Mouse (Mus musculus): ENCODE data around the gene Hagh. TPM values are rescaled to one million over a fixed set of nuclear protein-coding genes. Genes with fewer than 3 reads are reported as not detected.

Hagh gene
- polyA plus RNA-seq, 1 experiment from 2014 or later = 49.7 TPM

- no peak overlapping the region; the same call in 1 of the 2 replicates for H3K9ac ChIP-seq (replicated peaks)
- no peaks in the 10 kb centered on the region for H3K27me3 ChIP-seq
- H3K4me3 ChIP-seq (replicated peaks) = no peak overlapping the region
- no peak overlapping the region for H3K4me2 ChIP-seq (replicated peaks)
- H3K9me3 ChIP-seq = no peaks in the 10 kb centered on the region
- WGBS = 76% methylated on average over 10 of the region's 10 CpGs
- H3K4me1 ChIP-seq (replicated peaks) = no peaks in the 10 kb centered on the region
- H3K36me3 ChIP-seq = peaks cover 2% of the 10 kb centered on the region
- ATAC-seq = no peak
- no peak overlapping the region for H3K27ac ChIP-seq
Observed at GRCm38 (mm10) chr17:24877336-24878116, 37.6 kb downstream of the Hagh start.

GRCm38 (mm10) chr17:24878117-24878397, 38.1 kb downstream of the Hagh start:
- Histone ChIP-seq H3K9ac (replicated peaks) (no peak overlapping the region), H3K9me3 (no peaks in the 10 kb centered on the region), H3K4me3 (replicated peaks) (no peak overlapping the region), H3K4me1 (replicated peaks) (no peaks in the 10 kb centered on the region), H3K4me2 (replicated peaks) (no peak overlapping the region), H3K27ac (no peak overlapping the region), H3K27me3 (no peaks in the 10 kb centered on the region), H3K36me3 (peaks cover 7% of the 10 kb centered on the region)
- ATAC-seq = no peak
- WGBS = 43% methylated on average over 5 of the region's 5 CpGs

GRCm38 (mm10) chr17:24878531-24878930, 38.6 kb downstream of the Hagh start:
- Histone ChIP-seq H3K4me3 (replicated peaks) (no peak overlapping the region), H3K27ac (no peak overlapping the region), H3K9me3 (no peaks in the 10 kb centered on the region), H3K9ac (replicated peaks) (no peak overlapping the region), H3K4me2 (replicated peaks) (no peak overlapping the region), H3K36me3 (peaks cover 12% of the 10 kb centered on the region), H3K27me3 (no peaks in the 10 kb centered on the region), H3K4me1 (replicated peaks) (no peaks in the 10 kb centered on the region)
- no peak for ATAC-seq
- WGBS = 76% methylated on average over 8 of the region's 8 CpGs

- ATAC-seq = no peak
- no peak overlapping the region for H3K9ac ChIP-seq (replicated peaks)
- 45% methylated on average over 7 of the region's 7 CpGs for WGBS
Observed at GRCm38 (mm10) chr17:24881738-24882440, 41.9 kb downstream of the Hagh start.

GRCm38 (mm10) chr17:24884391-24884790, 44.4 kb downstream of the Hagh start:
- no peak overlapping the region; the same call in 1 of the 2 replicates for H3K4me3 ChIP-seq (replicated peaks)
- peaks cover 31% of the 10 kb centered on the region for H3K36me3 ChIP-seq
- H3K27me3 ChIP-seq = no peaks in the 10 kb centered on the region
- peaks cover 32% of the 10 kb centered on the region for H3K4me1 ChIP-seq (replicated peaks)
- H3K9ac ChIP-seq (replicated peaks) = no peak overlapping the region
- 87% methylated on average over 6 of the region's 6 CpGs for WGBS
- ATAC-seq = no peak
- H3K9me3 ChIP-seq = no peaks in the 10 kb centered on the region
- no peak overlapping the region for H3K4me2 ChIP-seq (replicated peaks)
- H3K27ac ChIP-seq = no peak overlapping the region

More at GRCm38 (mm10) chr17:24881738-24882440, 41.9 kb downstream of the Hagh start:
- Histone ChIP-seq H3K4me3 (replicated peaks) (no peak overlapping the region), H3K4me2 (replicated peaks) (no peak overlapping the region), H3K27ac (no peak overlapping the region), H3K4me1 (replicated peaks) (peaks cover 10% of the 10 kb centered on the region), H3K36me3 (peaks cover 23% of the 10 kb centered on the region), H3K27me3 (no peaks in the 10 kb centered on the region), H3K9me3 (no peaks in the 10 kb centered on the region)

DNA sequence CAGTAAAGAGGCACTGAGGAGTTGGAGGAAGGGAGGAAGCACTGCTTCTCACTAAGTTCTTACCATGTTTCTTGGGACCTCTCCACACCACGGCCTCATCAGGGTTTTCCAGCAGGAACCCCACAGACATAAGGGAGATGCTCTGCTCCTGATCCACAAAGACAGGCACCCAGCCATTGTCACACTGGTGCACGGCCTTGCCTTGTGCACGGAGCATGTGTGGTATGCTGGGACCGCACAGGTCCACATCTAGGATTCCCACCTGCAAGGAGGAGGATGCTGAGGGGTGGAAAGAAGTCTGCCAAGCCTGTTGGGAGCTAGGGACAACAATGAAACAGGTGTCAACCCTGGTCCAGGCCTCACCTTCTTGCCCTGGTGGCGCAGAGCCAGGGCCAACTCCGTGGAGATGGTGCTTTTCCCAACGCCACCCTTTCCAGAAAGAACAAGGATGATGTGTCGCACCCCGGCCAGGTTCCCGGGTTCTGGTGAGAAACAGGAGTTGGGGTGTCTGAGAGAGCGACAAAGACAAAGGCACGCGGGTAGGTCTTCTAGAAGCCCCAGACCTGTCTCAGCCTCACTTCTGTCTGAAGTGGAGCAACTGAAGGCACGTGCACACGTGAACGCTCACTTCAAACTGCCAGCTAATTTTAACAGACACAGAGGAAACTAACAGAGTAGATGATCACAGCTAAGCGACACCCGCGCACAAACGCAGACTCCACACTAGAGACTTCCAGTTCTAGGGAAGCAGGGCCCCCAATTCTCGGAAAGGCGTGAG, 45.6 kb downstream of the Hagh start:
- Histone ChIP-seq H3K27me3 (no peaks in the 10 kb centered on the region), H3K36me3 (peaks cover 42% of the 10 kb centered on the region), H3K9me3 (no peaks in the 10 kb centered on the region), H3K9ac (replicated peaks) (peak overlapping the region; percentile 54), H3K4me3 (replicated peaks) (peak overlapping the region; percentile 87), H3K4me2 (replicated peaks) (peak overlapping the region; percentile 90), H3K4me1 (replicated peaks) (peaks cover 32% of the 10 kb centered on the region), H3K27ac (no peak overlapping the region)
- 26% methylated on average over 22 of the region's 22 CpGs for WGBS
- ATAC-seq = no peak

- peak within 1 kb of the TSS; percentile 87 for H3K4me3 ChIP-seq (replicated peaks)
- H3K4me1 ChIP-seq (replicated peaks) = peaks cover 32% of the 10 kb centered on the region
- H3K4me2 ChIP-seq (replicated peaks) = peak within 1 kb of the TSS; percentile 92
- no peaks in the 10 kb centered on the region for H3K9me3 ChIP-seq
- peaks cover 50% of the 10 kb centered on the region for H3K36me3 ChIP-seq
- H3K9ac ChIP-seq (replicated peaks) = peak within 1 kb of the TSS; percentile 92
- ATAC-seq = peak; percentile 97
- no peaks in the 10 kb centered on the region for H3K27me3 ChIP-seq
- WGBS = under 1% methylated on average over 69 of the region's 69 CpGs
- H3K27ac ChIP-seq = peak within 1 kb of the TSS; percentile 81
Observed at GRCm38 (mm10) chr17:24886134-24886931, 46.4 kb downstream of the Hagh start, which contains the start of the genes Nubp2 and Spsb3. Gene Nubp2, minus strand, starts transcription at chr17:24886349. Gene Spsb3, plus strand, starts transcription at chr17:24886643.

- peak; percentile 51 for ATAC-seq
Observed at GRCm38 (mm10) chr17:24886932-24887271, 47.0 kb downstream of the Hagh start.

GRCm38 (mm10) chr17:24887291-24888080, 47.5 kb downstream of the Hagh start:
- H3K4me3 ChIP-seq (replicated peaks) = peak overlapping the region; percentile 87
- H3K4me1 ChIP-seq (replicated peaks) = peaks cover 32% of the 10 kb centered on the region
- H3K9ac ChIP-seq (replicated peaks) = peak overlapping the region; percentile 92
- peak overlapping the region; percentile 92 for H3K4me2 ChIP-seq (replicated peaks)
- H3K9me3 ChIP-seq = no peaks in the 10 kb centered on the region
- no peaks in the 10 kb centered on the region for H3K27me3 ChIP-seq
- peak overlapping the region; percentile 81; the same call in 1 of the 2 replicates for H3K27ac ChIP-seq
- 70% methylated on average over 18 of the region's 18 CpGs for WGBS
- no peak for ATAC-seq
- H3K36me3 ChIP-seq = peaks cover 60% of the 10 kb centered on the region

More at GRCm38 (mm10) chr17:24886932-24887271, 47.0 kb downstream of the Hagh start:
- Histone ChIP-seq H3K27ac (peak overlapping the region; percentile 81), H3K36me3 (peaks cover 56% of the 10 kb centered on the region), H3K27me3 (no peaks in the 10 kb centered on the region), H3K9ac (replicated peaks) (peak overlapping the region; percentile 92), H3K9me3 (no peaks in the 10 kb centered on the region), H3K4me3 (replicated peaks) (peak overlapping the region; percentile 87), H3K4me2 (replicated peaks) (peak overlapping the region; percentile 92), H3K4me1 (replicated peaks) (peaks cover 32% of the 10 kb centered on the region)
- WGBS = under 1% methylated on average over 18 of the region's 18 CpGs

GRCm38 (mm10) chr17:24888862-24889261, 48.9 kb downstream of the Hagh start:
- peaks cover 60% of the 10 kb centered on the region for H3K36me3 ChIP-seq
- H3K27ac ChIP-seq = no peak overlapping the region
- peaks cover 39% of the 10 kb centered on the region for H3K4me1 ChIP-seq (replicated peaks)
- no peak overlapping the region for H3K4me3 ChIP-seq (replicated peaks)
- H3K9me3 ChIP-seq = no peaks in the 10 kb centered on the region
- no peak overlapping the region for H3K4me2 ChIP-seq (replicated peaks)
- no peak for ATAC-seq
- WGBS = 94% methylated on average over 3 of the region's 3 CpGs
- no peaks in the 10 kb centered on the region for H3K27me3 ChIP-seq
- no peak overlapping the region for H3K9ac ChIP-seq (replicated peaks)

Data from midbrain, embryonic 13.5 days (tissue).